Mouse (Mus musculus) embryo, embryonic 11.5 days (tissue): ENCODE results near the gene Rbl1.
"Not testable (repeated sequence)": the region's sequence is repeated elsewhere in the genome, so short reads cannot be mapped to it uniquely, and the experiment has no call there.

Source experiments
- DNase-seq: peaks from one replicate; pipeline ENCODE4 v3.0.0-alpha.2; 2012; ENCODE audit warnings: low read depth, low spot score

Gene Rbl1

GRCm38 (mm10) chr2:157172984-157173383, 31.4 kb downstream of the Rbl1 start:
- DNase-seq = no peak

DNA sequence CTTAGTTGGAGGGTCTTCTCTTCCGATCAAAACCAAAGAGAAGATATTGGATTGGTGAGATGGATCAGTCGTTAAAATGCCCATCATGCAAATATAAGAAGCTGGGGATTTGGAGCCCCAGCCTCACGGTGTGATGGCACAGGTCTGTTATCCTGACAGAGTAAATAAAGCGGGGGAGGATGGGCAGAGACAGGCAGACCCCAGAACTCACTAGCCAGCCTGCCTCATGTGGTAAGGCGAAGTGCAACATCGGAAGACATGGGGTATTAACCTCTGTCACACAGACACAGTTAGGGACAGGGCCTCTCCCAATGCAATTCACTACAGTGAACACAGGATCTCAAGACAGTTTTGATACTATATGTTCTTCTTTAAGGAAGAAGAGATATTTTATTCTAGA, 33.7 kb downstream of the Rbl1 start:
- DNase-seq = no peak

GRCm38 (mm10) chr2:157170166-157170565, 34.2 kb downstream of the Rbl1 start:
- DNase-seq = peak; percentile 9

DNA sequence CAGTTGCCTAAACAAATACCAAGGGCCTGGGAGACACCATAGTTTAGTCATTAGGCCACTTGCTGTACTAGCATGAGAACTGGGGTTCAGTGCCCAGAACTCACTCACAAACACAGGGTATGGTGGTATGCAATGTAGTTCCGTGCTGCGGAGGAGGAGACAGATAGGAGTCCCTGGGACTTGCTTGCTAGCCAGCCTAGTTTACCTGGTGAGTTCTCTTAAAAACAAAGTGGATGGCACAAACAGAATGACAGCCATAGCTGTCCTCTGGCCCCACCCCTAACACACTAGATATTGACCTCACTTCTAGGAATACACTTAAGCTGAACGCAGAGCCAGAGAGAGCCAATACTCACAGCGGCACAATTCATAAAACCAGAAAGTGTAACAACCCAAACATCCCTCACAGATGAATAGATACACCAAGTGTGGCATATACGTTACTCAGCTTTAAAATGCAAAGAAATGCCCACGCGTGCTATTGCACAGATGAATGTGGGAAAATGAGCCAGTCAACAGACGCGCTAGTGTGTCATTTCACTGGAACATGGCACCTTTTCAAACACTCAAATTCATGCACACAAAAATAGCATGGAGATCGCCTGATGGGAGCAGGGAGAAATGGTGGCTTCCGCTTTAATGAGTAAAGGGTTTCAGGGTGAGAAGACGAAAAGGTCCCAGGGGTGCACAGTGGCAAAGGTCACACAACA, 37.8 kb downstream of the Rbl1 start:
- DNase-seq = no peak

DNA sequence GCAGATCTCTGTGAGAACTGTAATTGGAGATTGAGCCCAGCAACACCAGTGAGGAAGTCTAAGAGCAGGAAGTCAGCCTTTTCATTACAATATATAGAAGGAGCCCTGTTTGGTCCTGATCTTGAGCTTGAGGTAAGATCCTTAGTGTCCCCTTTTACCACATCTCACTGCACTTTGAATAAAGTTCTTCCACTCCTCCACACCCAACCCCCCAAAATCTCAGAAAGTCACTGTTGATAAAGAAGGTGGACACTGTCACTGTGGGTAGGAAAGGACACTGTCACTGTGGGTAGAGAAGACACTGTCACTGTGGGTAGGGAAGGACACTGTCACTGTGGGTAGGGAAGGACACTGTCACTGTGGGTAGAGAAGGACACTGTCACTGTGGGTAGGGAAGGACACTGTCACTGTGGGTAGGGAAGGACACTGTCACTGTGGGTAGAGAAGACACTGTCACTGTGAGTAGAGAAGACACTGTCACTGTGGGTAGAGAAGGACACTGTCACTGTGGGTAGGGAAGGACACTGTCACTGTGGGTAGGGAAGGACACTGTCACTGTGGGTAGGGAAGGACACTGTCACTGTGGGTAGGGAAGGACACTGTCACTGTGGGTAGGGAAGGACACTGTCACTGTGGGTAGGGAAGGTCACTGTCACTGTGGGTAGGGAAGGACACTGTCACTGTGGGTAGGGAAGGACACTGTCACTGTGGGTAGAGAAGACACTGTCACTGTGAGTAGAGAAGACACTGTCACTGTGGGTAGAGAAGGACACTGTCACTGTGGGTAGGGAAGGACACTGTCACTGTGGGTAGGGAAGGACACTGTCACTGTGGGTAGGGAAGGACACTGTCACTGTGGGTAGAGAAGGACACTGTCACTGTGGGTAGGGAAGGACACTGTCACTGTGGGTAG, 38.8 kb downstream of the Rbl1 start:
- not testable (repeated sequence) for DNase-seq

DNA sequence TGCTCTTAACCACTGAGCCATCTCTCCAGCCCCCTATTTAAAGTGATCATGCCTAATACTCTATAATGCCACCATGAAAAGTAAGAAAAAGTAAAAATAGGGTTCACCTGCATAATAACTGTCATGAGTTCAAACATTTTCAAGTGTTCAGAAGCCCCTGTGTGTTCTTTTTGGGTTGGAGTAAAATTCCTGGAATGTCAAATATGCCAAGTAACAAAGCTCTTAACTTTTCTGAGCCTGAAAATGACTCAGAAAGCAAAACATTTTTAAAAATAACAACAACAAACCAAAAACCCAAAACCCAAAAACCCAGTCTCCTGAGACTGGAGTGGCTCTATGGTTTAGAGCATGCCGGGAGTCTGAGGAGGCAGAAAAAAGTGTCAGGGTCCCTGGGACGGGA, 40.2 kb downstream of the Rbl1 start:
- DNase-seq = no peak

GRCm38 (mm10) chr2:157156079-157156478, 48.3 kb downstream of the Rbl1 start:
- DNase-seq = no peak

DNA sequence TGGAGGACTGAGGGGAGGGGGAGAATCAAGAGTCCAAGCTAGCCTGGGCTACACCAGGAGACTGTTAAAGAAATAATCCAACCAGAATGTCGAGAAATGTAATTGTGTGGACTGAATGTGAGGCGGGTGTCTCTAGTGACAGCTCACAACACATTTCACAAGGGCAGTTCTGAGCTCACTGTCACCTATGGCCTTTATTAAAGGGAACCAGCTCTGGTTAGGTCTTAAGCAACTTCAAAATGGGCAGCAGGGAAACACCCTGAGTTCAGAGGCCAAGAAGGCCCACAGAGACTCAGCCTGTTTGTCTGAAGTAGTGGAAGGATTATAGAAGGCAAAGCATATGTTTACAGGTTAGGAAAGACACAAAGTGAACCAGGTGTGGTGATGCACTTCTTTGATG, 51.1 kb downstream of the Rbl1 start:
- no peak for DNase-seq

DNA sequence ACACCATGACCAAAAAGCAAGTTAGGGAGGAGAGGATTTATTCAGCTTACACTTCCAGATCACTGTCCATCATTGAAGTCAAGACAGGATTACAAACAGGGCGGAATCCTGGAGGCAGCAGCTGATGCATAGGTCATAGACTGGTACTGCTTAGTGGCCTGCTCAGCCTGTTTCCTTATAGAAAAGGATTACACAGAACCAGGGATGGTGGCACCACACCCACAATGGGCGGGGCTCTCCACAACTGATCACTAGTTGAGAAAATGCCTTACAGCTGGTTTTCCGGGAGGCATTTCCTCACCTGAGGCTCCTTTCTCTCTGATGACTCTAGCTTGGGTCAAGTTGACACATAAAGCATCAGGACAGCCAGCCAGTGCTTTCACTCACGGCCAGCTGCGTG, 55.9 kb downstream of the Rbl1 start:
- no peak for DNase-seq

GRCm38 (mm10) chr2:157147397-157148020, 56.8 kb downstream of the Rbl1 start:
- DNase-seq = no peak

DNA sequence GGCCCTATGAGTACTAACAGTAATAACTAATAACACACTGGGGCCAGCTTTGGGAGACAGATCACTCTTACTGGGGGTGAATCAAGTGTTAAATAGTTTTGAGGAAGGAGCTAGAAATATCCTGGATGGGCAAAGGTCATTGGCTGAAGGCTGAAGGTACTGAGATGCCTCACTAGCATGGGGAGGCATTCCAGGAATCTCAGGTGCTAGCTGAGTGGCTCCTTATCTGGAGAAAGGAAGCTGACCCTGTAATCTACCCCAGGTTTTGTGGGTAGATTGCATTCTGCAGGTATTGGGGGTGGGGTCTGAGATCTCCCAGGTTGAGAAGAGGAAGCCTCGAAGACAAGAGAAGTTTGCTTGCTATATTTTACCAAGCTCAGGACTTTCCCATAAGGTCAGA, 59.2 kb downstream of the Rbl1 start:
- DNase-seq = no peak

GRCm38 (mm10) chr2:157144132-157144531, 60.2 kb downstream of the Rbl1 start:
- no peak for DNase-seq

- no peak for DNase-seq
Measured at GRCm38 (mm10) chr2:157141962-157142361, 62.4 kb downstream of the Rbl1 start.

DNA sequence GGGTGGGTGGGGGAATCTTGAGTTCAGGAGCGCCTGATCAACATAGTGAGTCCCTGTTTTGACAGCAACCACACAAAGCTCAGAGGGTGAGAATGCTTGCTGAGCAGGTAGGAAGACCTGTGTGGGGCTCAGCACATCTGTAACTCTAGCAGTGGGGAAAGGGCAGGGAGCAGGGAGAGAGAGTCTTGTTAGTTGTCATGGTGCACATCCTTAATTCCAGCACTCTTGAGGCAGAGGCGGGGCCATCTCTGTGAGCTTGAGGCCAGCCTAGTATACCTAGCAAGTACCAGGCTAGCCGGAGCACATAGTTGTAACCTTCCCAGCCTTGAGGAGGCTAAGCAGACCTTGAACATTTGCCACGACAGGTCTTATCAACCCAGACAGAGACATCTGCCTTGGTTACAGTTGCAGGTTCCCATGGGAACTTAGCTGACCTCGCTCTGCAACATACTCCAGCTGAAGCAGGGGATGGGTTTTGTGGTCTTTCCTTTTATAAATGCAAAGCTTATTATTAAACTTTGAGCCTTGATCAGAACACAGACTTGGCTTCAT, 65.0 kb downstream of the Rbl1 start:
- no peak for DNase-seq

DNA sequence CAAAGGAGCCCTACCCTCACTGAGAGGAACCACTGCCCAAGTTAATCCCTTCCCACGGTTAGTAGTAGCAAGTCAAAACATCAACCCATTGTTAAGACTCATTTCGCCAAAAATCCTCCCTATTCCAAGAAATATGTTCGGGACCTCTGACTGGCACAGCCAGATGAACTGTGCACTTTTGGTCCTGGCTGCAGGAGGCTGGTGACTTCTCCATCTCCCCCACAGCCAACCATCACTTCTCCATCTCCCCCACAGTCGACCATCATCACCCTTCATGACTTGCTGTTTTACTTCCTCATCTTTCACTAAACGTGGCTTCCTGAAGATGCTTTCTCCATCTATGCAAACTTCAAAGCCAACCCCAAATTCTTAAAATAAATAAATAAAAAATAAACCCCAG, 65.5 kb downstream of the Rbl1 start:
- DNase-seq = no peak

GRCm38 (mm10) chr2:157137959-157138731, 66.2 kb downstream of the Rbl1 start:
- DNase-seq = no peak

- no peak for DNase-seq
Measured at GRCm38 (mm10) chr2:157136646-157137045, 67.7 kb downstream of the Rbl1 start.

DNA sequence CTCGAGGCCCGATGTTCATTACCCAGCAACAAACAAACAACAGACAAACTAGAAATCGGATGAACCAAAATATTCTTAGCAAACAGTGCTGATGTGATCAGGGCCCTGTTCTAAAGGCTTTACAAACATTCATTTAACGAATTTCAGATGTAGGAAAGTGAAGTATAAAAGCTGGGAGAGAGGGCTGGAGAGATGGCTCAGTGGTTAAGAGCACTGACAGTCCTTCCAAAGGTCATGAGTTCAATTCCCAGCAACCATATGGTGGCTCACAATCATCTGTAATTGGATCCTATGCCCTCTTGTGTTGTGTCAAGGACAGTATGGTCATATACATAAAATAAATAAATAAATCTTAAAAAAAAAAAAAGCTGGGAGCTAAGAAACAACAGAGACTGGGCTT, 68.2 kb downstream of the Rbl1 start:
- no peak for DNase-seq

DNA sequence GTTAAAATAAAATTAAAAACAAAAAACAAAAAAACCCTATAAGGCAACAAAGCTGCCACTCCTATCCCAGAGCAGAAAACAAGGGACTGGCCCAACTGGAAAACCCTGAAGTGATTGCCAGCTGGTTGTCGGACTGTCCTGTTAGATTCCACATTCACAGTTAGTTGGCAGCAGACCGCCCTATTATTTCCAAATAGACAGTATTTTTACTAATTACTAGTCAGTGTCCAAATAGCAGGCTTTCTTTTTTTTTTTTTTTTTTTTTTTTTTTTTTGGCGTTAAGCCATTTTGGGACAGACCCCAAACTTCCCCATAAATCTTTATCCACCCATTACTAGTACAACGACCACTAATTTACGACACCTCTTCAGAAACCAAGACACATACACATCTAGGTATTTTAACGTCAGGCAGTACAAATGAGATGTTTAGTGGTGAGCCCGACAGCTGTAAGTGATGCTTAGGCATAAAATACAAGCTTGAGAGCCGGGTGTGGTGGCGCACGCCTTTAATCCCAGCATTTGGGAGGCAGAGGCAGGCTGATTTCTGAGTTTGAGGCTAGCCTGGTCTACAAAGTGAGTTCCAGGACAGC, 68.7 kb downstream of the Rbl1 start:
- DNase-seq = no peak

DNA sequence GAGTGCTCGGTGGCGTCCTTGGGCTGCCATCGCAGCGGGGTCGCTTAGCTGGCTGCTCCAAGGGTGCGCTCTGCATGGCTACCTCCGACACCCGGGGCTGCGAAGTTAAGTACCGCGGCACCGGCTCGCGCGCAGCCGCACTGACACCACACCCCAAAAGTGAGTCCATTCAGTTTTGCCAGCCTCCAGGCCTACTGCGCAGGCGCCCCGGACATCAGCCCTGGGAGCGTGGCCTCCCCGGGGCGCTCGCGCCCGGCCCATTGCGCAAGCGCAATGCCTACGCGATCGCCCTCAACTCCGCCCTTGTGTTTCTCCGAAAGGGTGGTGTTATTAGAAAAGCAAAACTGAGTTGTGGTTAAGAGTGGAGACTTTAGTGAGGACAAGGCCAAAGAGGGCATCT, 69.3 kb downstream of the Rbl1 start, which contains the start of gene Samhd1:
Gene Samhd1 (minus strand): TSS at position 252 of the 400 bp plus-strand sequence.
- DNase-seq = peak; percentile 89

DNA sequence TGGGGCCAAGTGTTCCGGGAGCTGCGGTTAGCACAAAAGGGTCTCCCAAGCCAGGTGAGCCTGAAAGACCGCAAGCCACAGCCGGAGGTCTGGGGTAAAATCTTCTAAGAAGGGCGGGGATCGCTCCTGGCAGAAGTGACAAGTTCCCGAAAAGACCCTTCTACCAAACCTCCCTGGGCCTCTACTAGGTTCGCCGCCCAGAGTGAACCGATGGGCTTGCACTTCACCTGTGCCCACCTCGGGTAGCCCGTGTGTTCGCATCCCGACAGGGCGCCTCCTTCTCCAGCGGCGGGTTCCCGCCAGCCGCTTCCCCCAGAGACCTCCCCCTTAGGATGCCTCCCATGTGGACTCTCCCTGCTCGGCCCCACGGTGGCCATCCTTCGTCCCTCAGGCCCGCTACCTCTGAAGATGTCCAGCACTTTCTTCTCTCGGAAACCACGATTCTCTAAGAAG, 69.8 kb downstream of the Rbl1 start:
- peak; percentile 17 for DNase-seq
